Mouse (Mus musculus): ENCODE measurements at regions not wholly inside any gene's neighbourhood (a gene's known extent, or its start where the extent isn't known, plus 50 kb on each side); places are given as distances from the start of the nearest gene placed in this dataset.
A peak's percentile ranks its signal among the peaks of the same experiment; 100 is the strongest.

DNA sequence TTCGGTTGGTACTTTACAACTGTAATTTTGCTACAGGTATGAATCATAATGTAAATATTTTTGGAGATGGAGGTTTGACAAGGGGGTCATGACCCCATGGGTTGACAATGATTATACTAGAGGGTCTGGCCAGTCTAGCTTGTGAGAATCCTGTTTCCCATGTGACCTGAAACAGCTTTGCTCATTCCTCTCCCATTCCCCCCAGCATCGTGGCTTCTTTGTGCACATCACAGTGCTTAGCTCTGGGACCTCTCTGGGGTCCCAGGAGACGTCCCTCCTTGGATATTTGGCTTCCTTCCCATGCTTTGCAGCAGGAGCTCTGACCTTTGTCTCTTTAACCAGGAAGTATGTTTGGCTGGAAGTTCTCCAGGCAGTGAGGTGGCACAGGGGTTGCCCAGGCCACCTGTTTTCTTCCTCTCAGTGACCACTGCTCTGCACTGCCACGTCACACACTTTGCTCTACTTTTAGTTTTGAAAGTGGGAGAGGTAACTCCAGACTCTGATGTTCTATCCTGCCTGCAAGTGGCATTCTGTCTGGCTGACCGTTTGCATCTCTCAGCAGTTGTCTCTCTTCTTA is 77.4 kb upstream of the Tmem45b start:
- TF ChIP-seq CTCF (conservative IDR thresholded peaks at IDR 0.05; ENCODE audit: insufficient read depth, insufficient read length, low read depth, low read length) (no peak), POLR2A (IDR thresholded peaks at IDR 0.05; ENCODE audit: low read depth, low read length) (no peak)
- no peaks in the 10 kb centered on the region for H3K27me3 ChIP-seq (replicated peaks; ENCODE audit: control insufficient read depth, insufficient read depth, low read length)
- DNase-seq, result peak; percentile 79
- WGBS, result 40% methylated on average over 5 of the region's 5 CpGs
- no peak overlapping the region for H3K4me3 ChIP-seq (ENCODE audit: insufficient read depth, low read depth, low read length)
- no peaks in the 10 kb centered on the region for H3K36me3 ChIP-seq (ENCODE audit: control insufficient read depth, insufficient read depth, low read length)
- peaks cover 10% of the 10 kb centered on the region; the same call in 1 of the 2 replicates for H3K4me1 ChIP-seq (ENCODE audit: control insufficient read depth, insufficient read depth, low read length)
- H3K27ac ChIP-seq (ENCODE audit: insufficient read depth, low read depth, low read length), result no peak overlapping the region

DNA sequence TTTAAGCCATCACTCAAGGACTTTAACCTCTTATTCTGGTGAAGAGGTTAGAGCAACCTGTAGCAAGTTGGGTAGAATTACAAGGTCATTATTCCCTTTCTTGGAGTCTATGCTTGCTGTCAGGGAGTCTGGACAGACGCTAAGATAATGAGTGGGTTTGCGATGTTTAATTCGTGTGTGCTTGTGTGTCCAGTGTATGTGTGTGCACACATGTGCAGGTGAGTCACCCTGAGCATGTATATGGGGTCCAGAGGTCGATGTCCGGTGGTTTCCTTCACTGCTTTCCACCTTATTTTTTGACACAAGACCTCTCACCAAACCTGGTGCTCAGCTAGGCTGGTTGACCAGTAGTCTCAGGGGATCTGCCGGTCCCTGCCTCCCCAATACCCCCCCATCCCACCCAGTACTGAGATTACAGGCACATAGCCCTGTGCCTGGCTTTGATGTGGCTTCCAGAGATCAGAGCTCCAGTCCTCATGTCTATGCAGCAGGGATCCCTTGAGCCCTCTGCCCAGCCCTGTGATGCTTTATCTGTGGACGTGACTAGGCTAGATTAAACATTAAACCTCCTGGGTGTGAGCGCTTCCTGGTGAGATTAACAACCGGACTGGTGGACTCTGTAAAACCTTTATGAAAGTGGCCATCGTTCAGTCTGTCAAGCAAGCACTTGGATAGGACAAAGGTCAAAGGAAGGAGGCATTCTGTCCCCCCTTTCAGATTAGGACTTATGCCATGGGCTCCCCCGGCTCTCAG is 74.4 kb upstream of the Tmem45b start:
- peak; percentile 84 for DNase-seq
- peaks cover 10% of the 10 kb centered on the region; the same call in 1 of the 2 replicates for H3K4me1 ChIP-seq (ENCODE audit: control insufficient read depth, insufficient read depth, low read length)
- no peaks in the 10 kb centered on the region for H3K36me3 ChIP-seq (ENCODE audit: control insufficient read depth, insufficient read depth, low read length)
- H3K27ac ChIP-seq (ENCODE audit: insufficient read depth, low read depth, low read length), result no peak overlapping the region
- 65% methylated on average over 11 of the region's 11 CpGs for WGBS
- no peaks in the 10 kb centered on the region for H3K27me3 ChIP-seq (replicated peaks; ENCODE audit: control insufficient read depth, insufficient read depth, low read length)
- no peak overlapping the region for H3K4me3 ChIP-seq (ENCODE audit: insufficient read depth, low read depth, low read length)
- TF ChIP-seq CTCF (conservative IDR thresholded peaks at IDR 0.05; ENCODE audit: insufficient read depth, insufficient read length, low read depth, low read length) (no peak), POLR2A (IDR thresholded peaks at IDR 0.05; ENCODE audit: low read depth, low read length) (no peak)

DNA sequence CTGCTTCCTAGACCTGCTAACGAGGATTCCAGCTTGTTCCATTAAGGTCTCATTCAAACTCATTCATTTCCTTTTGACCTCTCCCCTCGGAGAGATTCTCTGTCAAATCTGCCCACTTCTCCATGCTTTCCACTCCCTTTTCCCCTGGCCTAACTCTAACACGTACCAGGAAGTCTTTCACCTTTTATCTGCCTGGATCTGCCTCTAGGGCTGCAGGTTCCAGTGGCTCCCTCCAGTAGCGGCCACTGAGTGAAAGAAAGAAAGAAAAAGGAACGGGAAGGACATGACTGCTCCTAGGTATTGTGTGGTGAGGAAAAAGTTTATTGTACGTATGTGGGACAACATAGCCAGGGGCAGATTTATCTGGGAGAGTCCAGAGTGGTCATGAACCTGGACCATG is 64.8 kb upstream of the Tmem45b start:
- WGBS, result 61% methylated on average over 6 of the region's 6 CpGs

DNA sequence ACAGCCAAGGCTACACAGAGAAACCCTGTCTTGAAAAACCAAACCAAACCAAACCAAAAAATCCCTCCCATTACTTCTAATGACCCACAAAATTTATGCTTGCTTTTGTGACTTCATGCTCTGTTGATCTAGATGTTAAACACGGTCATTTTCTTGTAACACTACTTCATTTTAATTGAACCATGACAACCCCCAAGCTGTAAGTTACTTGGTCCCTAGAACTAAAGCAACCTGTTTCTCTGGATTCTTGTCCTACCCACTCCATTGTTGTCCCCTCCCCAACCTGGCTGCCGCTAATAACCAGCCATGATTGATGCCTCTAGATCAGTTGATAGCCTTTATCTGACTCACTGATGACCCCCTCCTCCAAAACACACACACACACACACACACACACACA is 63.0 kb upstream of the Tmem45b start:
- no peak for DNase-seq
- no peak overlapping the region for H3K4me3 ChIP-seq (ENCODE audit: insufficient read depth, low read depth, low read length)
- no peak overlapping the region for H3K27ac ChIP-seq (ENCODE audit: insufficient read depth, low read depth, low read length)
- no peaks in the 10 kb centered on the region for H3K27me3 ChIP-seq (replicated peaks; ENCODE audit: control insufficient read depth, insufficient read depth, low read length)
- WGBS, result 24% methylated on average over 2 of the region's 2 CpGs
- TF ChIP-seq CTCF (conservative IDR thresholded peaks at IDR 0.05; ENCODE audit: insufficient read depth, insufficient read length, low read depth, low read length), result no peak
- no peak for TF ChIP-seq POLR2A (IDR thresholded peaks at IDR 0.05; ENCODE audit: low read depth, low read length)
- H3K36me3 ChIP-seq (ENCODE audit: control insufficient read depth, insufficient read depth, low read length), result no peaks in the 10 kb centered on the region
- H3K4me1 ChIP-seq (ENCODE audit: control insufficient read depth, insufficient read depth, low read length), result no peaks in the 10 kb centered on the region

More for the DNA sequence above, 64.8 kb upstream of the Tmem45b start:
- no peak overlapping the region for H3K4me3 ChIP-seq (ENCODE audit: insufficient read depth, low read depth, low read length)
- H3K27me3 ChIP-seq (replicated peaks; ENCODE audit: control insufficient read depth, insufficient read depth, low read length), result no peaks in the 10 kb centered on the region
- no peak for TF ChIP-seq CTCF (conservative IDR thresholded peaks at IDR 0.05; ENCODE audit: insufficient read depth, insufficient read length, low read depth, low read length)
- TF ChIP-seq POLR2A (IDR thresholded peaks at IDR 0.05; ENCODE audit: low read depth, low read length), result no peak
- DNase-seq, result no peak
- H3K27ac ChIP-seq (ENCODE audit: insufficient read depth, low read depth, low read length), result no peak overlapping the region
- H3K4me1 ChIP-seq (ENCODE audit: control insufficient read depth, insufficient read depth, low read length), result no peaks in the 10 kb centered on the region
- H3K36me3 ChIP-seq (ENCODE audit: control insufficient read depth, insufficient read depth, low read length), result no peaks in the 10 kb centered on the region
